In the genomic region with DNA sequence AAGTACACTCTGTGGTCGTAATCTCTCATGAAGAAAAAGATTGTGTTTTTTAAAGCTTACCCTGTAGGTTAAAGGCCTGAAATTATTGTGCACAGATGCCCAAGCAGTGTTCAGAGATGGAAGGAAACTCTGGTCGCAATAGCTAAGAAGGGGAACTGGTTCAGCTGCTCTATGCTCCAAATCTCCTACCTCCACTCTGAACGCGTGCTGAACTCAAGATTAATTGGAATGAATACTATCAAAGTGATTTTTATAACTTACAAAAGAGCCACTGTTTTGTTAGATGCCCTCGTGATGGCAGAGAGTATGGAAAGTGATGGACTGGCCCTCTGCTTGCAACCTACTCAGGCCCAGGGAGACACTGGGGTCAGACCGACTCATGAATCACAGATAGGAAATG, we compare ENCODE assay signal across 8 mouse cellular contexts.
DNase-seq lines count a peak whose midpoint lies in the region; ATAC-seq and TF ChIP-seq lines count a peak whose summit lies in the region.

No protein-coding gene starts in this region.

- no peak overlapping the region for H3K27ac ChIP-seq in kidney, embryonic 14.5 days (ENCODE audit: low read depth, low read length)
- peak overlapping the region; percentile 43 for H3K27ac ChIP-seq in cortical plate, adult 2 months (ENCODE audit: insufficient read depth, low read length)
- H3K27ac ChIP-seq in forebrain, embryonic 14.5 days (ENCODE audit: low read depth, low read length), result peak overlapping the region; percentile 65
- peak overlapping the region; percentile 27 for H3K27ac ChIP-seq in midbrain, embryonic 14.5 days (replicated peaks; ENCODE audit: low read depth, low read length)

- H3K36me3 ChIP-seq in kidney, embryonic 14.5 days (ENCODE audit: control insufficient read depth, insufficient read depth, low read length), result peaks cover 7% of the 10 kb centered on the region; the same call in 1 of the 2 replicates
- H3K36me3 ChIP-seq in forebrain, embryonic 14.5 days (ENCODE audit: control insufficient read depth, insufficient read depth, low read length), result no peaks in the 10 kb centered on the region
- H3K36me3 ChIP-seq in midbrain, embryonic 14.5 days (ENCODE audit: control insufficient read depth, insufficient read depth, low read length), result no peaks in the 10 kb centered on the region

- peak overlapping the region; percentile 28; the same call in 1 of the 2 replicates for H3K9ac ChIP-seq in kidney, embryonic 14.5 days (ENCODE audit: low read depth, low read length)
- H3K9ac ChIP-seq in forebrain, embryonic 14.5 days (ENCODE audit: low read length), result peak overlapping the region; percentile 94
- peak overlapping the region; percentile 51 for H3K9ac ChIP-seq in midbrain, embryonic 14.5 days (replicated peaks; ENCODE audit: low read length)

- 61% methylated on average over 6 of the region's 6 CpGs for WGBS in kidney, embryonic 14.5 days
- 12% methylated on average over 6 of the region's 6 CpGs for WGBS in forebrain, embryonic 14.5 days
- 16% methylated on average over 6 of the region's 6 CpGs for WGBS in midbrain, embryonic 14.5 days

- H3K27me3 ChIP-seq in kidney, embryonic 14.5 days (ENCODE audit: control insufficient read depth, insufficient read depth, low read length), result no peaks in the 10 kb centered on the region
- H3K27me3 ChIP-seq in forebrain, embryonic 14.5 days (replicated peaks; ENCODE audit: control insufficient read depth, insufficient read depth, low read length), result no peaks in the 10 kb centered on the region
- H3K27me3 ChIP-seq in midbrain, embryonic 14.5 days (ENCODE audit: control insufficient read depth, insufficient read depth, low read length), result no peaks in the 10 kb centered on the region

- peak overlapping the region; percentile 48 for H3K4me2 ChIP-seq in kidney, embryonic 14.5 days (replicated peaks; ENCODE audit: low read depth, low read length)
- peak overlapping the region; percentile 66 for H3K4me2 ChIP-seq in forebrain, embryonic 14.5 days (ENCODE audit: low read length)
- peak overlapping the region; percentile 66 for H3K4me2 ChIP-seq in midbrain, embryonic 14.5 days (ENCODE audit: low read length)

- TF ChIP-seq CTCF in cortical plate, adult 2 months (IDR thresholded peaks at IDR 0.05; ENCODE audit: extremely low read depth, insufficient read depth, low read length), result no peak

- no peak for ATAC-seq in kidney, embryonic 14.5 days (ENCODE audit: low FRiP score, low TSS enrichment)
- no peak for ATAC-seq in forebrain, embryonic 14.5 days
- ATAC-seq in midbrain, embryonic 14.5 days (ENCODE audit: low FRiP score, low TSS enrichment), result no peak
- ATAC-seq in erythroblast, adult 5-6 weeks (replicated peaks; ENCODE audit: low FRiP score, poor library complexity, severe bottlenecking), result no peak

- no peak overlapping the region; the same call in 1 of the 2 replicates for H3K4me3 ChIP-seq in kidney, embryonic 14.5 days (ENCODE audit: low read length)
- H3K4me3 ChIP-seq in cortical plate, adult 2 months (ENCODE audit: insufficient read depth, low read length), result peak overlapping the region; percentile 12; the same call in 1 of the 2 replicates
- peak overlapping the region; percentile 65 for H3K4me3 ChIP-seq in forebrain, embryonic 14.5 days (ENCODE audit: low read depth, low read length)
- H3K4me3 ChIP-seq in midbrain, embryonic 14.5 days (replicated peaks; ENCODE audit: low read depth, low read length), result peak overlapping the region; percentile 66

- no peak for DNase-seq in kidney, postnatal 36 days
- DNase-seq in forebrain, embryonic 14.5 days (ENCODE audit: low spot score), result no peak
- DNase-seq in midbrain, embryonic 14.5 days, result peak; percentile 53
- DNase-seq in ovary, adult 18-20 months (ENCODE audit: low spot score), result no peak
- DNase-seq in urinary bladder, postnatal 25 days (ENCODE audit: low spot score), result no peak

- H3K4me1 ChIP-seq in kidney, embryonic 14.5 days (ENCODE audit: control insufficient read depth, insufficient read depth, low read length), result peaks cover 19% of the 10 kb centered on the region; the same call in 1 of the 2 replicates
- peaks cover 10% of the 10 kb centered on the region for H3K4me1 ChIP-seq in cortical plate, adult 2 months (ENCODE audit: control insufficient read depth, insufficient read depth, low read length)
- H3K4me1 ChIP-seq in forebrain, embryonic 14.5 days (ENCODE audit: control insufficient read depth, insufficient read depth, low read length), result peaks cover 35% of the 10 kb centered on the region
- H3K4me1 ChIP-seq in midbrain, embryonic 14.5 days (ENCODE audit: control insufficient read depth, insufficient read depth, low read length), result peaks cover 39% of the 10 kb centered on the region

- H3K9me3 ChIP-seq in kidney, embryonic 14.5 days (ENCODE audit: control insufficient read depth, low read length), result no peaks in the 10 kb centered on the region
- no peaks in the 10 kb centered on the region for H3K9me3 ChIP-seq in forebrain, embryonic 14.5 days (replicated peaks; ENCODE audit: control insufficient read depth, low read length)
- H3K9me3 ChIP-seq in midbrain, embryonic 14.5 days (ENCODE audit: control insufficient read depth, low read length), result no peaks in the 10 kb centered on the region

- TF ChIP-seq POLR2A in cortical plate, adult 2 months (IDR thresholded peaks at IDR 0.05; ENCODE audit: extremely low read depth, insufficient read depth, low read length), result no peak

Comparison
In these comparisons a context has a peak if more than half of its experiments do, and no peak if none do; other contexts are left out.
1. H3K9ac ChIP-seq: peak in every context shown above with its lines; median percentile 94 in forebrain, embryonic 14.5 days; 51 in midbrain, embryonic 14.5 days; 28 in kidney, embryonic 14.5 days.